Mouse (Mus musculus) macrophage (primary cell): ENCODE measurements at regions not wholly inside any gene's neighbourhood (a gene's known extent, or its start where the extent isn't known, plus 50 kb on each side); places are given as distances from the start of the nearest gene placed in this dataset.

Experiments
- H3K27ac ChIP-seq: fragments of 350-480 bp; formaldehyde crosslinking; 2 replicates; pipeline ENCODE4 v1.9.0; 2021
- H3K36me3 ChIP-seq: fragments of 350-480 bp; formaldehyde crosslinking; 2 replicates; pipeline ENCODE4 v1.9.0; 2021; ENCODE audit errors: inconsistent target
- H3K4me3 ChIP-seq: fragments of 350-480 bp; formaldehyde crosslinking; 2 replicates; pipeline ENCODE4 v1.9.0; 2021; ENCODE audit errors: inconsistent target
- H3K79me2 ChIP-seq: fragments of 350-480 bp; formaldehyde crosslinking; 2 replicates; pipeline ENCODE4 v1.9.0; 2021; ENCODE audit errors: inconsistent target
- WGBS: methylation state at CpG from one replicate; pipeline ENCODE4 v1.1.7; 2026; ENCODE audit warnings: inconsistent platforms; ENCODE audit not compliant: missing documents; 5-methylcytosine and 5-hydroxymethylcytosine counted together

GRCm38 (mm10) chr5:45065917-45066699 is 266.6 kb upstream of the Ldb2 start:
- H3K27ac ChIP-seq, result no peak overlapping the region
- H3K4me3 ChIP-seq, result no peak overlapping the region
- H3K79me2 ChIP-seq, result no peaks in the 10 kb centered on the region
- no peaks in the 10 kb centered on the region for H3K36me3 ChIP-seq
- WGBS, result 93% methylated on average over 5 of the region's 8 CpGs

GRCm38 (mm10) chr5:45062567-45062966 is 263.1 kb upstream of the Ldb2 start:
- H3K36me3 ChIP-seq, result no peaks in the 10 kb centered on the region
- WGBS, result 85% methylated on average over 2 of the region's 2 CpGs
- no peak overlapping the region for H3K4me3 ChIP-seq
- H3K27ac ChIP-seq, result no peak overlapping the region
- H3K79me2 ChIP-seq, result no peaks in the 10 kb centered on the region

- 71% methylated on average over 4 of the region's 4 CpGs for WGBS
- Histone ChIP-seq H3K27ac (no peak overlapping the region), H3K36me3 (no peaks in the 10 kb centered on the region), H3K4me3 (no peak overlapping the region), H3K79me2 (no peaks in the 10 kb centered on the region)
Observed at GRCm38 (mm10) chr5:45055276-45055959, 255.9 kb upstream of the Ldb2 start.

- H3K27ac ChIP-seq, result no peak overlapping the region
- no peaks in the 10 kb centered on the region for H3K36me3 ChIP-seq
- H3K4me3 ChIP-seq, result no peak overlapping the region
- no peaks in the 10 kb centered on the region for H3K79me2 ChIP-seq
Observed at GRCm38 (mm10) chr5:45049410-45049809, 249.9 kb upstream of the Ldb2 start.

GRCm38 (mm10) chr5:45042914-45043313 is 243.4 kb upstream of the Ldb2 start:
- WGBS, result 93% methylated on average over 2 of the region's 2 CpGs
- Histone ChIP-seq H3K4me3 (no peak overlapping the region), H3K36me3 (no peaks in the 10 kb centered on the region), H3K79me2 (no peaks in the 10 kb centered on the region), H3K27ac (no peak overlapping the region)

- H3K4me3 ChIP-seq, result no peak overlapping the region
- WGBS, result 73% methylated on average over 1 of the region's 1 CpGs
- H3K79me2 ChIP-seq, result no peaks in the 10 kb centered on the region
- H3K27ac ChIP-seq, result no peak overlapping the region
- no peaks in the 10 kb centered on the region for H3K36me3 ChIP-seq
Observed at GRCm38 (mm10) chr5:45036430-45036829, 236.9 kb upstream of the Ldb2 start.

GRCm38 (mm10) chr5:45033146-45033545 is 233.7 kb upstream of the Ldb2 start:
- no peak overlapping the region for H3K4me3 ChIP-seq
- no peaks in the 10 kb centered on the region for H3K36me3 ChIP-seq
- H3K79me2 ChIP-seq, result no peaks in the 10 kb centered on the region
- no peak overlapping the region for H3K27ac ChIP-seq
- WGBS, result 83% methylated on average over 1 of the region's 1 CpGs

- no peaks in the 10 kb centered on the region for H3K36me3 ChIP-seq
- H3K79me2 ChIP-seq, result no peaks in the 10 kb centered on the region
- no peak overlapping the region for H3K27ac ChIP-seq
- WGBS, result 40% methylated on average over 3 of the region's 3 CpGs
- no peak overlapping the region for H3K4me3 ChIP-seq
Observed at GRCm38 (mm10) chr5:45027876-45028275, 228.4 kb upstream of the Ldb2 start.

GRCm38 (mm10) chr5:45025383-45025782 is 225.9 kb upstream of the Ldb2 start:
- WGBS, result 100% methylated on average over 2 of the region's 2 CpGs
- no peaks in the 10 kb centered on the region for H3K79me2 ChIP-seq
- no peak overlapping the region for H3K27ac ChIP-seq
- H3K4me3 ChIP-seq, result no peak overlapping the region
- no peaks in the 10 kb centered on the region for H3K36me3 ChIP-seq

- WGBS, result 89% methylated on average over 2 of the region's 2 CpGs
- H3K79me2 ChIP-seq, result no peaks in the 10 kb centered on the region
Observed at GRCm38 (mm10) chr5:45007930-45008329, 208.4 kb upstream of the Ldb2 start.

GRCm38 (mm10) chr5:45000996-45001395 is 201.5 kb upstream of the Ldb2 start:
- Histone ChIP-seq H3K79me2 (no peaks in the 10 kb centered on the region), H3K27ac (no peak overlapping the region), H3K36me3 (no peaks in the 10 kb centered on the region), H3K4me3 (no peak overlapping the region)

More at GRCm38 (mm10) chr5:45007930-45008329, 208.4 kb upstream of the Ldb2 start:
- Histone ChIP-seq H3K27ac (no peak overlapping the region), H3K4me3 (no peak overlapping the region), H3K36me3 (no peaks in the 10 kb centered on the region)

- H3K4me3 ChIP-seq, result no peak overlapping the region
- WGBS, result 83% methylated on average over 3 of the region's 3 CpGs
- no peaks in the 10 kb centered on the region for H3K36me3 ChIP-seq
- no peak overlapping the region for H3K27ac ChIP-seq
- no peaks in the 10 kb centered on the region for H3K79me2 ChIP-seq
Observed at GRCm38 (mm10) chr5:44999032-44999431, 199.6 kb upstream of the Ldb2 start.

- Histone ChIP-seq H3K4me3 (no peak overlapping the region), H3K27ac (no peak overlapping the region), H3K79me2 (no peaks in the 10 kb centered on the region), H3K36me3 (no peaks in the 10 kb centered on the region)
- 80% methylated on average over 9 of the region's 9 CpGs for WGBS
Observed at GRCm38 (mm10) chr5:44975456-44976195, 176.1 kb upstream of the Ldb2 start.

- WGBS, result 86% methylated on average over 7 of the region's 7 CpGs
- H3K4me3 ChIP-seq, result no peak overlapping the region
- no peaks in the 10 kb centered on the region for H3K36me3 ChIP-seq
- no peaks in the 10 kb centered on the region for H3K79me2 ChIP-seq
- H3K27ac ChIP-seq, result no peak overlapping the region
Observed at GRCm38 (mm10) chr5:44943023-44943921, 143.8 kb upstream of the Ldb2 start.
